Mouse (Mus musculus): Measurements from ENCODE around the gene Btn2a2.

- TF ChIP-seq GATA1 (IDR thresholded peaks at IDR 0.05; ENCODE audit: borderline replicate concordance, low read length) (no peak), FLI1 (IDR thresholded peaks at IDR 0.05; ENCODE audit: low read length) (no peak)
Observed at GRCm38 (mm10) chr13:23432562-23433201, 56.0 kb downstream of the Btn2a2 start.

Data from megakaryocyte, embryonic 14.5 days (primary cell).